In genomic region chr3:90475151-90475830, GRCm38 (mm10) we compare ENCODE assay signal across 8 mouse cellular contexts. TPM values are rescaled to one million over a fixed set of nuclear protein-coding genes. Genes with fewer than 3 reads are reported as not detected.
DNase-seq lines count a peak whose midpoint lies in the region; ATAC-seq and TF ChIP-seq lines count a peak whose summit lies in the region.

No protein-coding gene starts in this region.

- ATAC-seq in lung, postnatal 0 days, result no peak
- peak; percentile 37 for ATAC-seq in intestine, embryonic 15.5 days
- ATAC-seq in neural tube, embryonic 13.5 days (ENCODE audit: low read depth), result peak; percentile 13

- H3K4me3 ChIP-seq in lung, postnatal 0 days (ENCODE audit: low read depth, low read length), result no peak overlapping the region
- peak overlapping the region; percentile 78; the same call in 1 of the 2 replicates for H3K4me3 ChIP-seq in embryonic facial prominence, embryonic 10.5 days
- peak overlapping the region; percentile 19; the same call in 1 of the 2 replicates for H3K4me3 ChIP-seq in intestine, embryonic 15.5 days (replicated peaks)
- peak overlapping the region; percentile 33 for H3K4me3 ChIP-seq in neural tube, embryonic 13.5 days

- no peak for TF ChIP-seq EP300 in lung, postnatal 0 days (IDR thresholded peaks at IDR 0.05)

- no peak overlapping the region for H3K27ac ChIP-seq in lung, postnatal 0 days (ENCODE audit: low read length)
- H3K27ac ChIP-seq in embryonic facial prominence, embryonic 10.5 days (replicated peaks), result no peak overlapping the region
- H3K27ac ChIP-seq in intestine, embryonic 15.5 days, result no peak overlapping the region
- H3K27ac ChIP-seq in neural tube, embryonic 13.5 days (replicated peaks), result no peak overlapping the region

- no peaks in the 10 kb centered on the region for H3K9me3 ChIP-seq in lung, postnatal 0 days (ENCODE audit: low read length)
- no peaks in the 10 kb centered on the region for H3K9me3 ChIP-seq in embryonic facial prominence, embryonic 10.5 days
- H3K9me3 ChIP-seq in intestine, embryonic 15.5 days, result no peaks in the 10 kb centered on the region
- H3K9me3 ChIP-seq in neural tube, embryonic 13.5 days, result no peaks in the 10 kb centered on the region

- TF ChIP-seq CTCF in lung, postnatal 0 days (IDR thresholded peaks at IDR 0.05), result no peak

- no peaks in the 10 kb centered on the region for H3K27me3 ChIP-seq in lung, postnatal 0 days (replicated peaks; ENCODE audit: insufficient read depth, low read length)
- no peaks in the 10 kb centered on the region for H3K27me3 ChIP-seq in embryonic facial prominence, embryonic 10.5 days (replicated peaks; ENCODE audit: low read depth, poor library complexity, severe bottlenecking)
- H3K27me3 ChIP-seq in intestine, embryonic 15.5 days (replicated peaks), result no peaks in the 10 kb centered on the region
- H3K27me3 ChIP-seq in neural tube, embryonic 13.5 days, result no peaks in the 10 kb centered on the region

- no peak overlapping the region for H3K9ac ChIP-seq in lung, postnatal 0 days (replicated peaks; ENCODE audit: low read depth)
- H3K9ac ChIP-seq in intestine, embryonic 15.5 days, result no peak overlapping the region
- no peak overlapping the region for H3K9ac ChIP-seq in neural tube, embryonic 13.5 days

- no peaks in the 10 kb centered on the region; the same call in 1 of the 2 replicates for H3K4me1 ChIP-seq in lung, postnatal 0 days (ENCODE audit: insufficient read depth, low read depth, low read length)
- peaks cover 10% of the 10 kb centered on the region for H3K4me1 ChIP-seq in embryonic facial prominence, embryonic 10.5 days
- H3K4me1 ChIP-seq in intestine, embryonic 15.5 days (replicated peaks), result peaks cover 6% of the 10 kb centered on the region; the same call in 1 of the 2 replicates
- H3K4me1 ChIP-seq in neural tube, embryonic 13.5 days (replicated peaks), result peaks cover 14% of the 10 kb centered on the region

- WGBS in lung, postnatal 0 days, result 38% methylated on average over 15 of the region's 16 CpGs
- WGBS in embryonic facial prominence, embryonic 10.5 days, result 44% methylated on average over 16 of the region's 16 CpGs
- 38% methylated on average over 16 of the region's 16 CpGs for WGBS in intestine, embryonic 15.5 days
- 41% methylated on average over 16 of the region's 16 CpGs for WGBS in neural tube, embryonic 13.5 days

- H3K36me3 ChIP-seq in lung, postnatal 0 days (ENCODE audit: insufficient read depth, low read length), result no peaks in the 10 kb centered on the region
- H3K36me3 ChIP-seq in embryonic facial prominence, embryonic 10.5 days (replicated peaks), result peaks cover 32% of the 10 kb centered on the region
- H3K36me3 ChIP-seq in intestine, embryonic 15.5 days, result peaks cover under 1% of the 10 kb centered on the region; the same call in 1 of the 2 replicates
- peaks cover 26% of the 10 kb centered on the region for H3K36me3 ChIP-seq in neural tube, embryonic 13.5 days

- peak overlapping the region; percentile 35; the same call in 1 of the 2 replicates for H3K4me2 ChIP-seq in lung, postnatal 0 days (replicated peaks; ENCODE audit: low read depth, low read length)
- peak overlapping the region; percentile 41 for H3K4me2 ChIP-seq in intestine, embryonic 15.5 days (replicated peaks)
- peak overlapping the region; percentile 45 for H3K4me2 ChIP-seq in neural tube, embryonic 13.5 days

- DNase-seq in lung, postnatal 0 days (ENCODE audit: low spot score), result no peak
- no peak for DNase-seq in lung, adult 18-20 months
- no peak for DNase-seq in embryonic facial prominence, embryonic 10.5 days (ENCODE audit: low spot score)
- DNase-seq in thymus, adult 18-20 months, result no peak
- DNase-seq in B cell, adult 2 months, result no peak
- no peak for DNase-seq in thymus, postnatal 25 days

RNA-seq across cellular contexts. Expression of gene Ilf2, which starts 0.6 kb away (rescaled TPM):
- 58.4 and 65.8 TPM in 2 replicates for polyA plus RNA-seq in lung, postnatal 0 days (2015; fragmentation: Nextera tagmentation; extraction: Ambion mirVana)
- polyA plus RNA-seq in embryonic facial prominence, embryonic 10.5 days (2016; fragmentation: Nextera tagmentation; extraction: Ambion mirVana), result 356 and 367 TPM in 2 replicates
- polyA plus RNA-seq in intestine, embryonic 15.5 days (2015; fragmentation: Nextera tagmentation; extraction: Ambion mirVana), result 146 and 157 TPM in 2 replicates
- 280 and 290 TPM in 2 replicates for polyA plus RNA-seq in neural tube, embryonic 13.5 days (2015; fragmentation: Nextera tagmentation; extraction: Ambion mirVana)

RNA-seq across cellular contexts. Expression of gene Npr1, which starts 9.6 kb away (rescaled TPM):
- 30.0 and 35.8 TPM in 2 replicates for polyA plus RNA-seq in lung, postnatal 0 days (2015; fragmentation: Nextera tagmentation; extraction: Ambion mirVana)
- 2.0 and 3.3 TPM in 2 replicates for polyA plus RNA-seq in embryonic facial prominence, embryonic 10.5 days (2016; fragmentation: Nextera tagmentation; extraction: Ambion mirVana)
- polyA plus RNA-seq in intestine, embryonic 15.5 days (2015; fragmentation: Nextera tagmentation; extraction: Ambion mirVana), result 5.7 and 6.2 TPM in 2 replicates
- 3.7 and 3.9 TPM in 2 replicates for polyA plus RNA-seq in neural tube, embryonic 13.5 days (2015; fragmentation: Nextera tagmentation; extraction: Ambion mirVana)

RNA-seq across cellular contexts. Expression of gene Snapin, which starts 15.5 kb away (rescaled TPM):
- 97.9 and 101 TPM in 2 replicates for polyA plus RNA-seq in lung, postnatal 0 days (2015; fragmentation: Nextera tagmentation; extraction: Ambion mirVana)
- 55.5 and 57.2 TPM in 2 replicates for polyA plus RNA-seq in embryonic facial prominence, embryonic 10.5 days (2016; fragmentation: Nextera tagmentation; extraction: Ambion mirVana)
- polyA plus RNA-seq in intestine, embryonic 15.5 days (2015; fragmentation: Nextera tagmentation; extraction: Ambion mirVana), result 69.8 and 74.0 TPM in 2 replicates
- 98.2 and 103 TPM in 2 replicates for polyA plus RNA-seq in neural tube, embryonic 13.5 days (2015; fragmentation: Nextera tagmentation; extraction: Ambion mirVana)

RNA-seq across cellular contexts. Expression of gene Chtop, which starts 34.0 kb away (rescaled TPM):
- 85.8 and 87.8 TPM in 2 replicates for polyA plus RNA-seq in lung, postnatal 0 days (2015; fragmentation: Nextera tagmentation; extraction: Ambion mirVana)
- 181 and 188 TPM in 2 replicates for polyA plus RNA-seq in embryonic facial prominence, embryonic 10.5 days (2016; fragmentation: Nextera tagmentation; extraction: Ambion mirVana)
- polyA plus RNA-seq in intestine, embryonic 15.5 days (2015; fragmentation: Nextera tagmentation; extraction: Ambion mirVana), result 117 and 125 TPM in 2 replicates
- polyA plus RNA-seq in neural tube, embryonic 13.5 days (2015; fragmentation: Nextera tagmentation; extraction: Ambion mirVana), result 183 and 200 TPM in 2 replicates

RNA-seq across cellular contexts. Expression of gene S100a1, which starts 38.9 kb away (rescaled TPM):
- polyA plus RNA-seq in lung, postnatal 0 days (2015; fragmentation: Nextera tagmentation; extraction: Ambion mirVana), result 289 and 309 TPM in 2 replicates
- polyA plus RNA-seq in embryonic facial prominence, embryonic 10.5 days (2016; fragmentation: Nextera tagmentation; extraction: Ambion mirVana), result 5.7 and 6.4 TPM in 2 replicates
- polyA plus RNA-seq in intestine, embryonic 15.5 days (2015; fragmentation: Nextera tagmentation; extraction: Ambion mirVana), result 82.3 and 109 TPM in 2 replicates
- polyA plus RNA-seq in neural tube, embryonic 13.5 days (2015; fragmentation: Nextera tagmentation; extraction: Ambion mirVana), result 9.0 and 13.0 TPM in 2 replicates
